Mouse (Mus musculus): ENCODE data around the gene Ncan.
A peak's percentile ranks its signal among the peaks of the same experiment; 100 is the strongest.

Ncan gene

GRCm38 (mm10) chr8:70120667-70121066 is at the start of gene Ncan:
Gene Ncan, minus strand, starts transcription at chr8:70120873.
- DNase-seq (ENCODE audit: low spot score) = no peak

DNA sequence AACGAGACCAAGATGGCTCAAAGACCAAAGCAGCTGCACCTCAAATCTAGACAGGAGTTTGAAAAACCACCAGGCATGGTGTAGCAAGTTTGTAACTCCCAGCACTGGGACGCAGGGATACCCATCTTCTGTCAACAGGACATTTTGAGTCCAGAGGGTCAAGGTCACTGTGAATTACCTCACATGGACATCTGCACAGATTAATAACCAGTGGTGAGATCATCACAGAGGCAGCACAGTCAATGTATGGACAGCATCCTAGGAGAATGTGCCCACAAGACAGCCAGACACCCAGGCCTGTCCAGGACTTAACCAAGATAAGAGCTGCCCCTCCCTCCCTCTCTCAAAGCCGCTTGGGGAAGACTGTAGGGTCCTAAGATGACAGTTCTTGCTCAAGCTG is 49.4 kb upstream of the Ncan start:
- DNase-seq (ENCODE audit: low spot score) = no peak

DNA sequence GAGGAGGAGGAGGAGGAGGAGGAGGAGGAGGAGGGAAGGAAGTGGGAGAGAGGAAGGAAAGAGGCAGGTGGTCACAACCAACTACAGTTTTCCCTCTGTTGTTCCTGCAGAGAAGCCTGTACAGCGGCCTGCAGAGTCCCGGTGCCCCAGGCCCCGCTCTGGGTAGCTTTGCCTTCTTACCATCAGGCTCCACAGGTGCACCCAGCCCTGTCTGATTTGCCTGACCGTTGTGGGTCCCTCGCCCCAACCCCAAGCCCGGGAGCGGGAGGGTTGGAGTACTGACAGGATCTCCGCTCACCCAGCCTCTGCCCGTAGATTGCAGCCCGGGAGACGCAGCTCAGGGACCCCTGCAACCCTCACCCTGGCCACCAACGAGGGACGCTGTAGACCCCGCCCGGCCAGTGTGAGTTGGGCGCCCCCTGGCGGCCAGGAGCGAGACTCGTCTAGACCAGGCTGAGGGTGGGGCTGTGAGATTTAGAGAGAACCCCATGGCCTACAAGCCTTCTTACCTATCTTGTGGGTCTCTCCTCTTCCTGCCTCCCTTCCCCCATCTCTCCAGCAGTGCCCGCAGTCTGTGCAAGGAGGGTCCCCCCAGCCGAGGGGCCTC is 45.9 kb upstream of the Ncan start:
- DNase-seq (ENCODE audit: low spot score) = peak; percentile 59

GRCm38 (mm10) chr8:70163316-70163715 is 42.6 kb upstream of the Ncan start:
- DNase-seq (ENCODE audit: low spot score) = no peak

DNA sequence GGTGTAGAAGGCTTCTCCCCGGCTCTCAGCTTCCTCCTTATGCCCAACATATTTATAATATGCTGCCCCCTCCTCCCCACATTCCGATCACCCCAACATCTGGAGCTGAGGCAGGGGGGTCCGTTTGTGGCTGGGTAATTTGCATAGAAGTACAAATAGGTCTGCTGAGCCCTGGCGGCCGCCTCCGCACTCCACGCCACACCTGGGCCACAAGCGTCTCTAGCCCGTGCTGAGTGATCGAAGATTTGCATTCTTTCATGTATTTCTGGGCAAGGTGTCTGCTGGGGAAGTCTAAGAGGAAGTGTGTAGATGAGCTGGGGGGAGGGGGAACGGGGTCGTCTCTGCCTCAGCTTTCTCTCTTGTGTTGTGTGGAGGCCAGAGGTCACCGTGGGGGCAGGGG is 39.3 kb upstream of the Ncan start:
- peak; percentile 34 for DNase-seq (ENCODE audit: low spot score)

- no peak for DNase-seq (ENCODE audit: low spot score)
Measured at GRCm38 (mm10) chr8:70159211-70159610, 38.5 kb upstream of the Ncan start.

- DNase-seq (ENCODE audit: low spot score) = peak; percentile 64
Measured at GRCm38 (mm10) chr8:70158069-70158853, 37.6 kb upstream of the Ncan start.

DNA sequence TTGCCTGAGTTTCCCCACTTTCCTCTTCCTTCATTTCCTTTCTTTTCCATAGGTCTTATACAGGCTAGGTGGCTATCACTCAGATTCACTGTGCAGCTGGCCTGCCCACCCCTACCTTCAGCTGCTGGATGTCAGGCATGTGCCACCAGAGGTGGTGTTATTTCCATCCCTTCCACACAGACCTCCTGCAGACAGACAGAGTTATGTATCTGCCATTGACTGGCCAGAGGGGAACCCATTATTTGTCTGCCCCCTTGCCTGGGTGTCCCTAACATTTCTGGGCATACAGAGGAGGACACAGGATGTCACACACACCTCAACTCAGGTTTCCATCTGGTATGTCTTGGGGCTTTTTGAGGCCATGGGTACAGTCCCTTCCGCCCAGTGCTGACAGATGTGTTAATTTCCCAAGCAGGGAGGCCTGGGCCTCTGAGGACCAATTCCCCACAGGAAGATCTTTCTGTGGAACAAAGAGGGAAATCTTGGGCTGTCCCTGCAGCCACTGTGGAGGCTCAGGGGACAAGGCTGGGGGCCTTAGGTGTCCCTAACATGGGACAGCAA is 36.6 kb upstream of the Ncan start:
- DNase-seq (ENCODE audit: low spot score) = no peak

GRCm38 (mm10) chr8:70152537-70153257 is 32.0 kb upstream of the Ncan start:
- DNase-seq (ENCODE audit: low spot score) = peak; percentile 62

- DNase-seq (ENCODE audit: low spot score) = no peak
Measured at GRCm38 (mm10) chr8:70150158-70150557, 29.5 kb upstream of the Ncan start.

GRCm38 (mm10) chr8:70147678-70148607 is 27.3 kb upstream of the Ncan start:
- no peak for DNase-seq (ENCODE audit: low spot score)

DNA sequence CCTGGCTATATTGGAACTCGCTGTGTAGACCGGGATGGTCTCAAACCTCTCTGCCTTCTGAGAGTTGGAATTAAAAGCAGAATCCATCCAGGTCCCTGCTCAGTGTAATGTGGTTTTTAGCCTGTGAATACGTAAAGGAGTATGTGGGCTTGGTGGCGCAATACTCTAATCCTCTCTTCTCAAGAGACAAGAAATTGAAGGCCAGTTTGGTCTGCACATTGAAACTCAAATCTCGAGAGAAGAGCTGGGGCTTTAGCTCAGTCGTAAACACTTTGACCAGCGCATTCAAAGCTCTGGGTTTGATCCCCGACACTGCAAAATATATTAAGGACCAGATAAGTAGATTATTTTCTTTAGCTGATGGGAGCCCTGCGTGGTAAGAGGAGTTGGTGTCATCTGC is 19.3 kb upstream of the Ncan start:
- no peak for DNase-seq (ENCODE audit: low spot score)

- peak; percentile 97 for DNase-seq (ENCODE audit: low spot score)
Measured at GRCm38 (mm10) chr8:70139026-70139857, 18.6 kb upstream of the Ncan start, which contains the start of the genes Rfxank, Borcs8 and Mef2b. Gene Rfxank, minus strand, starts transcription at chr8:70139154. Gene Borcs8, plus strand, starts transcription at chr8:70139499. Gene Mef2b, plus strand, starts transcription at chr8:70139711.

- DNase-seq (ENCODE audit: low spot score) = no peak
Measured at GRCm38 (mm10) chr8:70137890-70138289, 17.2 kb upstream of the Ncan start.

DNA sequence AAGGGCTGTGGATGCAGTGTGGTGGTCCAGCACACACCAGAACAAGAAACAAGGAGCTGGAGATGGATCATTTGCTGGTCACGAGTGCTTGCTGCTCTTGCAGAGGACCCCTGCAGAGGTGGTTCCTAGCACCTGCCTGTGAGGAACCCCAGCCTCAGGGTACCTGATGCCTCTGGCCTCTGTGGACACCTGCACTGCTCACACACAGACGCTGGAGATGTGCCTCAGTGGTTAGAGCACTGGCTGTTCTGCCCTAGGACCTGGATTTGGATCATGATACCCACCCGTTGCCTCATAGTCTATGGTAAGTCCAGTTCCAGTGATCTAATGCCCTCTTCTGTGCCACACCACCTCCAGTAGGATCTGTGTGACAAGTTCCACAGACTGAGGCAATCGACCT is 15.9 kb upstream of the Ncan start:
- no peak for DNase-seq (ENCODE audit: low spot score)

DNA sequence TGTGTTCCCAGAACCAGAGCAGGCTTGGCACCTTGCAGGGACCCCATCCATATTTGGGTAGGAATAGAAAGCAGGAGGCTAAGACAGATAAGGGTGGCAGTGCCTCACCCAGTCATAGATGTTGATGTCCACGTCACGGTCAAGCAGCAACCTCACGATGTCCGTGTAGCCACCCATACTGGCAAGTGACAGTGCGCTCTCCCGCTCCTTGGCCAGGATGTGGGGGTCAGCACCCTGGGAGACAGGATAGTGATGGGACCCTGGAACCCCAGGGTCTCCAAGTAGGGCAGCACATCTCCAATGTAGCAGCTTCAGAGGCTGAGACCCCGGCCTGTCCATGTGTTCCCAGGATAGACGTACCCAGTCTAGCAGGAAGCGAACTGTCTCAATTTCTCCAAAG is 14.3 kb upstream of the Ncan start:
- no peak for DNase-seq (ENCODE audit: low spot score)

GRCm38 (mm10) chr8:70134086-70134485 is 13.4 kb upstream of the Ncan start:
- no peak for DNase-seq (ENCODE audit: low spot score)

DNA sequence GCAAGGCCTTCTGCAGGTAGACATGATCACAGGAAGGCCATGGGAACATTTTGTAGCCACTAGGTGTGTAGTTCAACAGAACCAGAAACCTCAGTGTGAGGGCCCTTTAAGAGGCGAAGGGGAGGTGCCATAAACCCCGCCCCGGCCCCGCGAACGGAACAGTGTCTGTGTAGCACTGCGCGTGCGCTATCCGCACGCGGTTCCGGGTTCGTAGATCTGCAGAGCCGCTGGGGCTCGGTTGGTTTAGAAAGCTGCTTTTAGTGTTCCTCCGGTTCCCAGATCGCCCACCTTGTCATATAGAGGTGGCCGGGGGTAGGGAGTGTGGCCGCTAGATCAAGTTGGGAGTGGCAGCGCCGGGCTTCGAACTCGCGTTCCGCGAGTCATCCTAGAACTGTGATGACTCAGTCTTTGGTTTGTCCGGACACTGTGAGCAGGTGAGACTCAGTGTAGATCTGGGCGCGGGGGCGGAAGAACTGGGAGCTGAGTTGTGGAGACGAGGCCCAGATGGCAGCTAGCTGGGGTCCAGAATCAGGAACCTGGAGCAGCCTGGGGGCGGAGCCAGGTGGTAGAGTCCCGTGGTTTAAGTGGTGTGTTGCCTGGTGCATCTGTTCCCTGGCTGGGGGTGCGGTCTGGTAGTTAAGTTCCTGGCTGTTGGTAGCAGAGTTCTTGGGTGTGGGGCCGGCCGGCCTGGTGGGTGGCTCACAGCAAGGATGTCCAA is 10.7 kb upstream of the Ncan start, which contains the start of gene Nr2c2ap:
Gene Nr2c2ap (plus strand): TSS at position 168 of the 718 bp plus-strand sequence.
- DNase-seq (ENCODE audit: low spot score) = peak; percentile 75

GRCm38 (mm10) chr8:70130066-70130465 is 9.4 kb upstream of the Ncan start:
- DNase-seq (ENCODE audit: low spot score) = no peak
